Mouse (Mus musculus) gastrocnemius, postnatal 36 days (tissue): Measurements from ENCODE around the gene Lsm12. TPM values are rescaled to one million over a fixed set of nuclear protein-coding genes. Genes with fewer than 3 reads are reported as not detected.
A peak's percentile ranks its signal among the peaks of the same experiment; 100 is the strongest.

ENCODE experiments used
- DNase-seq, 2 experiments: peaks; one replicate each; pipeline ENCODE4 v3.0.0; 2022
- intact Hi-C: fragments of 180-260 bp; cut with DNase I; formaldehyde crosslinking; loops from one replicate; pipeline ENCODE4 v1.15.1; 2025
- long read RNA-seq, 2 experiments: library from polyadenylated mRNA; stranded (forward); transcript quantifications; one replicate each; pipeline ENCODE4 v2.0.0; 2021
- total RNA-seq, 2 experiments: library from RNA; stranded (reverse); gene quantifications; 2 replicates each; pipeline ENCODE4 v1.2.3; 2021

Gene Lsm12
- 10 to 100 TPM; 86.6 to 89.2 TPM for total RNA-seq
- long read RNA-seq, experiment 1, partial matches to known transcripts: 1 of 6 reads
- long read RNA-seq, experiment 1, other reads (novel, unspliced or antisense): 1 of 6 reads
- long read RNA-seq, experiment 2, transcript Lsm12-201 (5 exons, 2,256 nt): major isoform, 11 of 12 reads
- long read RNA-seq, experiment 2, partial matches to known transcripts: 0 of 12 reads
- long read RNA-seq, experiment 2, other reads (novel, unspliced or antisense): 1 of 12 reads

GRCm38 (mm10) chr11:102184646-102185495 lies at the start of gene Lsm12:
Gene Lsm12 (minus strand): TSS chr11:102185296.
- DNase-seq: peak; percentile 92 to 95
- intact Hi-C loops: no loop called here

GRCm38 (mm10) chr11:102230006-102230741 lies 45.1 kb upstream of the Lsm12 start, which contains the start of gene Hdac5:
Gene Hdac5 (minus strand): TSS chr11:102230166.
- DNase-seq: peak; percentile 95 to 98
- intact Hi-C loops: loop anchor here (2.0 kb wide), 1 partner anchor 19 kb away; the partner anchor contains the start of gene BC030867

DNA sequence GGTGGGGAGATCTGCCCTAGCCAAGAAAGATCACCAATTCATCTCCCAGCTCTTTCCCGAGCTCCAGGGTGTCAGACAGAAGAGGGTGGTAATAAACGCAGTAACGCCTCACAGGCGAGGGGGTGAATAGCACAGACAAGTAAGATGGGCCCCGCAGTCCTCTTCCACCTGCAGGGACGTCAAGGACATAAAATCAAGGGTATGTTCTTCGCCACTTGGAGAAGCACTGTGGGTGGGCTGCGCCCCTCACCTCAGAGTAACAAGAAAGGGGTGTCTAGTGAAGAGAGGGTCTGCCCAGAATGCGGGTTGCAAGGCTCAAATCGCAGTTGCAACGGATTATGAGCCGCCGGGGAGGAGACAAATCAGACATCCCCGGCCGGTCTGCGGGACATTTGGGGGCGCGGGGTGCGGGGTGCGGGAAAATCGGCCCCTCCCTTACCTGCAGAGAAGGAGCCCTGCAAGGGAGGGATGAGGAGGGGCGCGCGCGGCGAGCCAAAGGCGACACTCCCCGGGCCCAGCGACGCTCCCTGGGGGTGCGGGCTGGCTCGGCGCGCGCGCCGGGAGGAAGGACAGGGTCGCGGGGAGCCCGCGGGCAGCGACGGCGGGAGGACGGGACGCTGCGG lies 44.3 kb upstream of the Lsm12 start:
- no peak for DNase-seq
- intact Hi-C loops: no loop called here

DNA sequence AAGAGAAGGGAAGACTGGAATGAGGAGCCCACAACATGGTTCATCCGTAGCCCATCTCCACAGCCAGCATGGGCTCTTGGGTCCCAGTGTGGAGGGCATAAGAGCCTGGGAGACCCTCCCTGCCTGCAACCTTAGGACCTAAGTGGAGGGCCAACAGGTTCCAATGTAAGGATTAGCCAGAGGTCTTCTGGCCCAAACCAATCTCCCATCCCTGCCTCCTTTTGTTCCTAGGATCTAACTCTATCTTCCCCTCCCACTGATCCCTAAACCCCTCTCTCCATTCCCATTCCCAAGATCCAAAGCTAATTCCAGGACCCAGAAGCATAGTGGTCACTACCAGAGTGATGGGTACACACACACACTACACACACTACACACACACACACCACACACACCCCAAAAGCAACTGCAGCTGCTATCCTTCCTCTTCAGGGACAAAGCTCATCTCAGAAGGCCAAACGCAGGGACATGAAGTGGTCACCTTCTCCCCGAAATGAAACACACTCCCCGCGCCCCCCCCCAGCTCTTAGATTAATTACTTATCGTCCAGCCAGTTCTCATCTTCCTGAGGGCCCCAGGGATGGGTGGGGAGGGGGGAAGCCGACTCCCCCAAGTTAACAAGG lies 43.7 kb upstream of the Lsm12 start:
- intact Hi-C loops: no loop called here
- DNase-seq: no peak

DNA sequence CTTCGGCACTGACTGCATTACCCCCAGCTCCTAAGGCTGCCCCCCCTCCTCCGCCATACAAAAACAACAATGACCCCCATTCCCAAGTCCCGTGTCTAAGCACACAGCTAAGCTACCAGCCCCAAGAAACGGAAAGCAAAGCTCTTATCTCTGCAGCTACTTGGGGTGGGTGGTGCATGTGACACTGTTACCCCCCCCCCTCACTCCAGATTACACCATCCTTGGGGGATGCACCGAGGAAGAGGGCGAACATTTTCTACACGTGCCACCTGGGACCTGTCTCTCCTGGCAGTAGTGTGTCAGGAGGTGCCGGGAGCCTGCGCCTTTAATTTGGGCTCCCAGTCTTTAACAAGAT lies 43.1 kb upstream of the Lsm12 start:
- no peak for DNase-seq
- intact Hi-C loops: no loop called here

DNA sequence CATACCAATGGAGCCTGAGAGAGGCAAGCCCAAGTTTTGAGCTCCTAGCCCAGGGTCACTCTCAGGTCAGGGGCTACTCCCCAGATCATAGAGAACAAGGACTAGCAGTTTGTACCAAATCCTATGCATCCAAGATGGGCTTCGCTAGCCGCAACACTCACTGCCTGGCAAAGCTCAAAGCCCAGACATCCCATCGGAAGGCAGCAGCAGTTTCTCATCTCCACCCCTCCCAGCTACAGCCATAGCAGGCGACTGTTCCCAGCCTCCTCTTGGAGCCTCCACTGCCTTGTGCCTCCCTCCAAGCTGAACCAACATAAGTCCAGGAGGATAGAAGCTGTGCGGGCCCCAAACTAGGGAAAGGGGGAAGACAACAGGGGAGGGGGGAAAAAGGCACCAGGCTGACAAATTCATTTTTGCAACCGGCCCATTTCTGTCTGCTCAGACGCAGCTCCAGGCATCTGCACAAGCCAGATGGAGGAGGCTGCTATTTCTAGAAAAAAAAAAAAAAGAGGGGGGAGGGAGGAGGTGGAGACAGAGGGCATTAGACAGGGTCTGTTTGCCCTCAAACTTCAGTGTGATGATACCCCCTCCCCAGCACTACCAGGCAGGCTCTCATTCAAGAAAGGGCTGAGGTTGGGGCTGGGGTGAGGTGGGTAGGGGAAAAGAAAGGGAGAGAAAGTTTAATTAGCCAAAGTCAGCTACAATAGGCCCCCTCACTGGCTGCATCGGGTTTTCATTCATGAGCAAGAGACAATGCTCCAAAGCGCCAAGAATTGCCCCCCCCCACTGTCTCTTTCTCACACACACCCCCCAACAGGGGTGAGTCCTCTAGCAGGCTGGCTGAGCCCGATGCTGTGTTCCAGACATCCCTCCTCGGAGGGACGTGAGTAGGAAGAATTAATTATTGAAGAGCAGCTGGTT lies 42.4 kb upstream of the Lsm12 start:
- no peak for DNase-seq
- intact Hi-C loops: no loop called here

DNA sequence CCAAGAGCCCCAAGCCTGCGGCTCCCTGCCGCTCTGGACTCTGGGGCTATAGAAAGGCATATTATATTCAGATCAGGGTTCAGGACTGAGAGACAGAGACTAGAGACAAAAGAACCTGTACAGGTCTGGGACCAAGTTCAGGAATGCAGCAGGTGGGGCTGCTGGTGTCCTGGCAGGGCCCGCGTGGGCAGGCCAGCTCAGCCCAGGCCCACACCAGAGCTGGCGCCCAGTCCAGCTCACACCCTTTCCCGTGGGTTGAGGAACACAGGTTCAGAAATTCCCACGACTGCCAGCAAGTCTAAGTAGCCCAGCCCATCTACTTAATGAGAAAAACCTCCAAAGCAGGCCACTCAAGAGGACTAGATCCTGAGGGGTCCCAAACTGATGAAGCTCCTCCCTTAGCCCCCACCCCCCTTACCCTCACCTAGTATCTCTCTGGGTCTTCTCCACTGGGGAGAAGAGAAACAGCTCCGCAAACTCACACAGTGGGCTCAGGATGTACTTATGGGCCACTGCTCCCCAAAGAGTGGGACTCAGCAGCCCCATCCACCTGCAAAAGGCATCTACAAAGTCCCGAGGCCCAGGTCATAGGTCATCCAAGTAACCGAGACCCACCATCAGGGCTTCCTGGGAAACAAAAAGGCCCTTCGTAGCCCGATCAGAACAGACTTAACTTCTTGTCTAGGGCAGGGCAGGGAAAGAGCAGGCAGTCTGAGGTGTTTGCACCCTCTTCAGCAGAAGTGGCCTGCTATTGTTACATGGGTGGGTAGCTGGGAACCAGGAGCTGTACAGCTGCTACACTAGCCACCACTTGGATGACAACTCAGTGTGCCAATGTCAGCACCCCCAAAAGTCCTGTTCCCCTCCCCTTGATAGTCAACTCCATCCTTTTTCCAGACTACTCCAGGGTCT lies 41.2 kb upstream of the Lsm12 start:
- intact Hi-C loops: no loop called here
- no peak for DNase-seq

- intact Hi-C loops: no loop called here
- no peak for DNase-seq
These were observed 40.1 kb upstream of the Lsm12 start for GRCm38 (mm10) chr11:102225221-102225620.

- DNase-seq: no peak
- intact Hi-C loops: no loop called here
These were observed 39.6 kb upstream of the Lsm12 start for GRCm38 (mm10) chr11:102224686-102225085.

GRCm38 (mm10) chr11:102223166-102223565 lies 38.1 kb upstream of the Lsm12 start:
- DNase-seq: peak in 1 of 2 experiments; percentile 15
- intact Hi-C loops: no loop called here

GRCm38 (mm10) chr11:102221954-102222351 lies 36.9 kb upstream of the Lsm12 start:
- intact Hi-C loops: no loop called here
- peak in 1 of 2 experiments; percentile 21 for DNase-seq

GRCm38 (mm10) chr11:102221243-102221953 lies 36.3 kb upstream of the Lsm12 start:
- no peak for DNase-seq
- intact Hi-C loops: no loop called here

GRCm38 (mm10) chr11:102220451-102220850 lies 35.4 kb upstream of the Lsm12 start:
- peak in 1 of 2 experiments; percentile 20 for DNase-seq
- intact Hi-C loops: no loop called here

DNA sequence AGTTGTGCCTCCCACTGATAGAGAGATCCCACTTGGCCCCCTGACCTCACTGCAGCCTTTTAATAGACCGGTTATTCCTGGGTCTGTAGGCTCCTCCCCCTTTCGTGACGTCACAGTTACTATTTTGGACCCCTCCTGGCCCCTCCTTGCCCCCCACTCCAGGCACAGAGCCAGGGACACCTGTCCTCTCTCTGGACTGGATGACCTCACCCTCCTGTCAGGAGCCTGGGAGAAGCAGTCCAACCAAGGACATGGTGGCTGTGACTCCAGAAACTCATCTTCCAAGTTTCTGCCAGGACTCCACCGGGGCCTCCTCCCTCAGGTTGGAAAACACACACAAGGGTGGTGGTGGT lies 34.9 kb upstream of the Lsm12 start:
- intact Hi-C loops: no loop called here
- peak; percentile 69 to 88 for DNase-seq

DNA sequence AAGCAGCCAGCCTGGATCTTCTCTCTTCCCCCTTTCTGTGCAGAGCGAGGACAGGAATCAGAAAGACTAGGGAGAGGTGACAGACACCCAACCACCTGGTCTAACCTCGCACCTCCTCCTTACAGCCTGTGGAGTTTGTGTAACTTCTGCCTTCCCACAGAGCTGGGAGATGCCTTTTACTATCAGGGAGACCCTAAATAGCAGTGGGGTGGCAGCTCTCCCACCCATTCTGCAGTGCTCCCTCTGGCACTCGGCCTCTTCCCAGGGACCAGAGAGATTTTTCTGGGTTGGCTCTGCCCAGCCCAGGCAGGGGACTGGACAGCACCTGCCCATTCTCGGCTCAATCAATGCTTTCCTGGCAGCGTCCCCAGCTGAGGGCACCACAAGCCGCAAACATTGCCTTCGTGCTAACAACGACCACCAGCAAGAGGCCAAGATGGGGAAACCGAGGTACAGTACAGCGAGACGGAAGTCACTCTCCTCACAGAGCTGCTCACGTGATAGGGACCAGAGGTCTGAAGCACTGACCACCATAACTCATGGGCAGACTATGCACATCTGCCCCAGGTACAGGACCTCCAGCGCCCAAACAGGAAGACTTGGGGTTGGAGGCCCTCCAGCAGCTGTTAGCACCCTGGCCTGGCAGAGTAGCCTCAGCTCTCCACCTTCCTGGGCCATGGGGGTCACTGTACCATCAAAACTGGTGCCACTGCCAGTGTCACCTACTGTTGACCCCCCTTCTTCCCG lies 34.3 kb upstream of the Lsm12 start:
- peak in 1 of 2 experiments; percentile 18 for DNase-seq
- intact Hi-C loops: no loop called here

- peak; percentile 94 to 95 for DNase-seq
- intact Hi-C loops: no loop called here
These were observed 33.7 kb upstream of the Lsm12 start for GRCm38 (mm10) chr11:102218783-102219182.
